Mouse (Mus musculus) right cerebral cortex, postnatal 10 days (tissue): ENCODE measurements around the gene Xylb.

Source experiments
- DNase-seq, 2 experiments: peaks; one replicate each; pipeline ENCODE4 v3.0.0; 2021; ENCODE audit warnings: low spot score in 2 of 2

Xylb gene

DNA sequence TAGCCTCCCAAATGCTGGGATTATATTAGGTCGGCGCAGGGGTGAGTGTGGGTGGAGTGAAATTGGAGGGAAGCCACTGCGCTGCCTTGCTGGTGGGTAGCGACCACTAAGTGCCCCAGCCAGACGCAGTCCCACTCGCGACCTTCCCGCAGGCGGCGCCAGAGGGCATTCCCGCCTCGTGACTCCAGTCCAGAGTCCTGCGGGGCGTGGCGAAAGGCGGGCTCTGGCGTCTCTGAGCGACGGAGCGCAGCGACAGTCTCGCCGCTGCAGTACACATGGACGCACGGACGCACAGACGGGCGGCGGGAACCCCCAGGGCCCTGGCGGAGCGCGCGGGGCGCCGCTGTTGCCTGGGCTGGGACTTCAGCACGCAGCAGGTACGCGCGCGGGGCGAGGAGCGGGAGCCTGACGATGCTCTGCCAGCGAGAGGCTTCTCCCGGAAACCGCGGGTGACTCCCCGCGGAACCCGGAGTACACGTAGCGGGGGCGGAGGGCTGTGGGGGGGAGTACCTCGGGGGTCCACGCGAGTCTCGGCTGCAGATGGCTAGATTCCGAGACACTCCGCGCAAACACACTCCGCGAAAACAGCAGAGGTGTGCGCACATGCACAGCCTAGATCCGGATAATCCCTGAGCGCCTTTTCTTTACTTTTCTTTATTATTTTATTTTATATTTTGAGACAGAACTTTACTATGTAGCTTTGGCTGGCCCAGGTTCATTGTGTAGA, at the start of gene Xylb:
Xylb (plus strand) TSS at position 51 of the 727 bp plus-strand sequence.
- peak; percentile 91 to 93 for DNase-seq

DNA sequence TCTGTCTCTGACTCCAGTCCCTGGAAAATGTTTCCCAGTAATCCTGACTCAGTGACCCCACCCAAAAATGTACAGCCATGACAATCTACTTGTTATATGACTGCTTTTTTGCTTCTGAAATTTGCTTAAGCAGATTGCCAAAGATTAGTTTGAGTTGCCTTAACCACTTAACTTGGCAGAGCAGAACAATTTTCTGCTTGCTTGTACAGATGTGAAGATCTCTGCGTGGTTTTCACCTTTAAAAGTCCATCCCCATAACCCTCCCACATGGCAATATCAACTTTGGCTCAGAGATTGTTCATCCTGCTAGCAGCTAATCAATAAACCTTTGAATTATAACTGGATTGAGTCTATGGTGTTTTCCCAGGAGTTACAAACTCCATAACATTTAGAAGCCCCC, 48.1 kb upstream of the Xylb start:
- DNase-seq, result no peak

DNA sequence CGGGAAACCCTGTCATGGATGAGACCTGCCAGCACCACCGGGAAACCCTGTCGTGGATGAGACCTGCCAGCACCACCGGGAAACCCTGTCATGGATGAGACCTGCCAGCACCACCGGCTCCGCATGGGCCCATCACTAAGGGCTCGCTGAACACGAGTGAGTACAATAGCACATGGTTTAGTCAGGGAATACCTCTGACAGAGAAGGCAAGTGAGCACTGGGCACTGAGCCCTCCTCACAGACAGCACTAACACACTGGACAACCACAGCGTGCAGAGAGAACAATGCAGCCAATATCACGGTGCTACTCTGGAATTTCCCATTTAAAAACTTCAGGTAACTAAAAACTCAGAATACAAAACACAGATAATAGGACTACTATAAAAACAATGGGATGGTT, 44.1 kb upstream of the Xylb start:
- no peak for DNase-seq

DNA sequence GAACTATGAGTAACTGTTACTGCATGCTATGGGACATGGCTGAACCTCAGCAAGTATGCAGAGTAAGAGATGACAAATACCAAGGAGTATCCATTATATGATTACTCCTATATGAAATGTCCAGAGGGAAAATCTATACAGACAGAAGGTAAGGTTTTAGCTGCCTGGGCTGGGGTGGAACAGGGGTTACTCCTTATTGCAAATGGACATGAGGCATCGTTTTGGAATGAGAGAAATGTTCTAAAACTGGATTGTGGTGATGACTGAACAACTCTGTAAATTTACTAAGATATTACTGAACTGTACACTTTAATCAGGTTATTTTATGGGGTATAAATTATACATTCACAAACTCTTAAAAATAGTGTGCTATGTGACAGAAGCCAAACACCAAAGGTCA, 38.3 kb upstream of the Xylb start:
- no peak for DNase-seq

DNA sequence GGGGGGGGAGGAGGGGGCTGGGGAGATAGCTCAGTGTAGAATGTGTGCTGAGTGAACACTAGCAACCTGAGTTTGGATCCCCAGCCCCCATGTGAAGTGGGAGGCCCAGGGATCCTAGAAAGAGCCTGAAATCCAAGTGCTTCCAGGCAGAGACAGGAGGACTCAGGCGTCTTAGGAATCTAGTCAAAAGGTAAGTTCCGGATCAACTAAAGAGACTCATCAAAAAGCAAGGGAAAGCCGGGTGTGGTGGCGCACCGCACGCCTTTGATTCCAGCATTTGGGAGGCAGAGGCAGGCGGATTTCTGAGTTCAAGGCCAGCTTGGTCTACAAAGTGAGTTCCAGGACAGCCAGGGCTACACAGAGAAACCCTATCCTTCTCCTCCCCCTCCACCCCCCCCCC, 36.7 kb upstream of the Xylb start:
- DNase-seq, result no peak

DNA sequence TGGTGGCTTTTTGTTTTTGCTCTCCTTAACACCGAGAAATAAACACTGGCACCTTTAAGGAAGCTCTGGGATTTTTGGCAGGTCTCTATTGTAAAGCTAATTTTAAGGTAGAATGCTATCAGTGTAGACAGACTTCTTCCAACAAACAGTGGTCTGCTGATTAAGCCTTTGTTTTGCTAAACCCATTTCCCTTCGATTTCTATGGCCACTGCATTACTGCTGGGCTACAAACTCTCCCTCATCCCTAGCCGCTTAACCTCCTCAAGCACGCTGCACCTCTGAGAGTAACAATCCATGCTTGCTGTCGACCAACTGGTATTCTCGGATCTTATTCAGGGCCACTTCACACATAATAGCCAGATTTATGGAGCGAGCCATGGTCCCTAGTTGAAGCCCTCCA, 36.2 kb upstream of the Xylb start:
- DNase-seq, result no peak

DNA sequence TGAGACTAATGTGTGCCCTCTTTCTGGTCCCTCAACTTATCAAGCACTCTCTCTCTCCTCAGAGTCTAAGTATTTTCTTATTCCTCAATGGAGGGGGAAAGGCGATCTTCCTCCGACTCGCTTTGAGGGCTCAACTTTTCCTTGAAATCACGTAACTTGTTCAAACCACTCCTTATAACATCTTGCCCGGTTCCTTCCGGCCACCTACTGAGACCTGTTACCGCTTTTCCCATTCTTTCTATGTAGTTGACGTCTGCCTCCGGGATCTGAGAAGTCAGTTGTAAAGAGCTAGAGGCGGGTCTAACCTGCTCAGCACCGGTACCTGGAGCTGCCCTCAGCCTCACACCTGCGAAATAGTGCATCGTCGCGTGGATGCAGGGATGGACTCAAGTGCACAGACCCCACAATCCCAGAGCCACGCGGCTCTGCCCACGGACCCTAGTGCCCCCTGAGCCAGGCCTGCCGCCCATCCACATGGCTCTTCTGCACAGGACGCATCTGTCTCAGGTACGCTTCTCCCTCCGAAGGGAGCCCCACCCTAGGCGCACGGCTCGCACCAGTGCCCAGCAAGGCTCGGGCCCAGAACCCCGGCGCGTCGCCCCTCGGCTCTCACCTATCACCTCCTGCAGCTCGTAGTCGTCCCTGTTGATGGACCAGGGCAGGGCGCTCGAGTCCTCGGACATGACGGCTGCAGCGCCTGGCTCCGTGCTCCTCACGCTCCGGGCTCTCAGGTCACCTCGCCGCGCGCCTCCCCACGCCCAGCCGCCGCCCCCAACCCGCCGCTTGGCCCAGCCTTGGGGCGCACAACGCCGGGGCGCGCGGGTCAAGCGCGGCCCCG, 35.6 kb upstream of the Xylb start:
- DNase-seq, result peak in 1 of 2 experiments; percentile 64

DNA sequence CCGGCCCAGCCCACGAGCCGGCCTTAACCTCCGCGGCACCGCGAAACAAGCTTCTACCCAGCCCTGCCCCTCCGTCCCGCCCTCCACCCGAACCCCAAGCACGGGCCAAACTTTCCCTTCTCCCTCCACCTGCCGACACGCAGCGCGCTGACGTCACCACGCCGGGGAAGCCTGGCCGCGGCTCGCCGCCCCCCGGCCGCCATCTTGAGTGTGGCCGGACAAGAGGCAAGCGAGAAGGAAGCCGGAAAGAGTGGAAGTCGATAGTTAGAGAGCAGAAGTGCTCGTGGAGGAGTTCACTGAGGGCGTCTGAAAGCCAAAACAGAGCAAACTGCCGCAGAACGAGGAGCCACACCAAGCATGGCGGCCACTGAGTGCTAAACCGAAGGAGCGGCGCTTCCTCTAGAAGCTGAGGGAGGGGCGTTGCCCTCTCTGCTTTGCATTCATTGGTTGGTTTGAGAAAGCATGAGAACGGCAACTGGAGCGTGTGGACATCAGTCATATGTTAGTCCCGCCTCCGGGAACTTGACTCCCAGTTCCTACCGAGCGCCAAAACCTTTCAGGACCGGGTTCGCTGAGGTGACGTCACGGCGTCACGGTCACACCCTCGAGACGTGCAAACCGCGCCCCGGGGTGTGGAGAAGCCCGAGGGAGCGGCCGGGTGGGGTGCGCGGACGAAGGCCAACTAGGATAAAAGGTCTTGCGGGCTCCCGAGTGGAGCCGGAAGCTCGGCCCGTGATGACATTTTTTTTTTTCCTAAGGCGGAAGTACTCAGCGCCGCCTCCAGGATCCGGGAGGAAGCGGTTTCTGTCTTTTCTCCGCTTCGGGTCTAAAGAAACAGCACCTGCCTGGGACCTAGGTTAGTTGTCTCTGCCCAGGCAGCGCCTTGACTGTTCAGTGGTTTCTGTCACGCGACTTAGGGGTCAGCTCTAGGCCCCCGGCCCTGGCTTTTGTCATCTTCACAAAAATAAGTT, 34.6 kb upstream of the Xylb start, which contains the start of gene Oxsr1:
Oxsr1 (minus strand) TSS at position 139 of the 971 bp plus-strand sequence.
- peak; percentile 99 for DNase-seq

DNA sequence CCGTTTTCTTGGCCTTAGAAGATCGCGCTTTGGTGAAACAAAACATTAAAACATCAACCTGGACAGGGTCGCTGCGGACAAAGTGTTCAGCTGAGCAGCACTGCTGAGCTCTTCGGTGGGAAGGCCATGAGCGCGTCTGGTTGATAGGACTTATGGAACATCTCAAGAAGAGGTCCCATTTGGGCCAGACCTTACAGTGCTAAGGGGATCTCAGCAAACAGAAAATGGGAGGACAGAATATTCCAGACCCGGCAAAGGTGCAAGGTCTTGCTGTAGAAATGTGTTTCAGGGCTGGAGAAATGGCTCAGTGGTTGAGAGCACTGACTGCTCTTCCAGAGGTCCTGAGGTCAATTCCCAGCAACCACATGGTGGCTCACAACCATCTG, 33.9 kb upstream of the Xylb start:
- no peak for DNase-seq

DNA sequence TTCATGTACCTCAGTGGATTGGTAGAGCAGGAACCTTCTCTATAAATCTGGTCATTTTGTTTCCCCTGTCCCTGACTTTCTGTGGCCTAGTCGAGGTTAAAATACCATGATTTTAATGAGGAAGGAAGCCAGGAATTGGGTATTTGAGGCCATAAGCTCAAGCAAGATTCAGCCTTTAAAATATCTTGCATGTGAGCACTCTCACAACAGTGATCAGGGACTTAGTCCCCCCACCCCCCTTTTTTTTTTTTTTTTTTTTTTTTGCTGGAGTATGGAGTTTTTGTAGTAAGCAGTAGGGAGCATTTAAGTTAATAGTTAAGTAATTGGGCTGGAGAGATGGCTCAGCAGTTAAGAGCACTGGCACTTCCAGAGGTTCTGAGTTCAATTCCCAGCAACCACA, 33.1 kb upstream of the Xylb start:
- DNase-seq, result no peak

DNA sequence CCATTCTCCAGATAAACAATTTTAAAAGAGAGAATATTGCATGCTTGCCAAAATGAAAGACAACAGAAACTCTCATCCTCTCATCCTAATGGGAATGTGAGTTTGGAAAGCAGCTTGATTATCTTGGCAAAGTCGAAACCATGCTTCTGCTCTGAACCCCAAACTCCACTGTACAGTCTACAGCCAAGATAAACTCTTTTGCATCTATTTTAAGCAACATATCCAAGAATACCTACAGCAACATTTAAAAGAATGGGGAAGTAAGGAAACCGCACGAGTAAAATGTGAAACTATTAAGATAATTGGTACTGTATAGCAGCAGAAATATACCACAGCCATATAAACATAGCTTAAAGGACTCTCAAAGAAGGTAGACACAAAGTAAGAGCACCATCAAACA, 28.7 kb upstream of the Xylb start:
- DNase-seq, result no peak

DNA sequence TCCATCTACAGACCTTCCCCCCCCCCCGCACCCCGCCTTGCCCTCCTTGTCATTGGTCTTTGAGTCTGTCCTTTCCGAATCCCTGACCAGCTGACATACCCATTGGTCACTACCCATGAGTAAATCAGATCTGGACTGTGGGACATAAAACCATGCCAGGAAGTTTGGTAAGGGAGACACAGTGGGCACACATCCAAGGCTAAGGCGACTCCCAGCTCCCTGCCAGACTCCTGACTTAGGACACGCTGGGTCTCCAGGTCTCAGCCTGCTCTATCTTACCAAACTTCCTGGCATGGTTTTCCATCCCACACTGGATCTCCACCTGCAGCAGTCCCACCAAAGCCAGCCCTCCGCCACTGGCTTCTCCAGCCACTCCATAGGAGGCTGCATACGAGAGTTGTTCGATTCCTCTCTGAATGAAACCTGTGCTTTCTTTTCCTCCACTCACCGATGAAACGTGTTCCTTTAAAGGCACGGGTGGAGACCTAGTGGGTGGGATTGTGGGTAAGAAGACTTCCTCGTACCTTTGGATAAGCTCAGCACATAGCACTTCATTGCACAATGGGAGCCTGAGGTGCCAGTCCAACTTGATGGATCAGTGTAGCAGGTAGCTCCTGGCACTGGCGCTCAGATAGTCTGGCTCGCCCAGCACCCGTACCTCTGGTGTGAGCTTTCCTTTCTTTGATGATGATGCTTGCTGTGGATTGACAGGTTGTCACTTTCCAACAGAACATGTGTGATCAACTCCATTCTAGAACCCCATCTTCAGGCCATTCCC, 26.8 kb upstream of the Xylb start:
- DNase-seq, result no peak

DNA sequence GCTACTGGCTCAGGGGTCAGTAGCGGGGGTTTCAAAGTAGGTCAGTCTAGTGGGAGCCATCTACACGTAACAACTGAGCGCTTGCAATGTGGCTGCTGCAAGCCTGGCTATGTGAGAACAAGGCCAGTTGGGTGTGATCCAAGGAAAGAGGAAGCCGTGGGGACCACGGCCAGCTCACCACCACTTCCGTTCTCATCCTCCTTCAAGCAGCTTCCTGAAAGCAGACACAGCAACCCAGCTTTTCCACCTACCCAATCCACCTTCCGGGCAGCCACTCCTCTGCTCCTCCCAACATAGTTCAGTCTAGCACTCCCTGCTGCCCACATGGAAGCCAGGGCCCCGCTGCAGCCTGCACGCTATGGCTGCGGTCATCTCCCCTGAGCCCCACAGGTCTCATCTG, 22.9 kb upstream of the Xylb start:
- DNase-seq, result peak; percentile 55 to 61

DNA sequence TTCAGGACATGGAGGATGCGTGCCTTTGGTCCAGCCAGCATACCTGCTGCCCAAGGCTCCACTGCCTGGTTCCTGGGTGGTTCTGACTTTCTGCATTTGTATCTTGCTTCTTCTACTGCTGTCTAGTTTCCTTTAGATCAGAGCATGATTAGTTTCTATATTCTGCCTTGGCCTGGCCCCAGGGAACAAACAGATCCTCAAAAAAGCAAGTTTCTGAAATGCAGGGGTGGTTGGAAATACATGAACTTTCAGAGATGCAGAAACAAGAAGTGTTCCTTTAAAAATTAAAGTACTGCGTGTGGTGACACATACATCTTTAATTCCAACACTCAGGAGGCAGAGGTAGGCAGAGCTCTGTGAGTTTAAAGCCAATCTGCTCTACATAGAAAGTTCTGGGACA, 22.3 kb upstream of the Xylb start:
- DNase-seq, result no peak

DNA sequence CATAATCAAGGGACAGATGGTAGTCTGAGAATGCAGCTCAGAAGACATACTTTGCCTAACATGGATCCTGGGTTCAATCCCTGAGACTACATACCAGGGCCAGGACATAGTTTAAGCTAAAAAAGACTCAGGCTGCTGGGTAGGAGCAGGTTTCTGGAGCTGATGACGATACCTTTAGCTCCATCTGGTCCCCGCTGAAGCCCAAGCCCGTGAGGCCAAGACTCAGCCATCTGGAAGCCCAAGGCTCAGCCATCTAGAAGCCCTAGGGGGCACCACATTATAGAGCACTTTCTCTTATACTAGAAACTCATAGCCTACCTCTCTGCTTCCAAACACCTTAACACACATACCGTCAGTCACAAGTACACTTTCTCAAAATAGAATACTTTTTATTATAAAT, 21.6 kb upstream of the Xylb start:
- DNase-seq, result no peak

DNA sequence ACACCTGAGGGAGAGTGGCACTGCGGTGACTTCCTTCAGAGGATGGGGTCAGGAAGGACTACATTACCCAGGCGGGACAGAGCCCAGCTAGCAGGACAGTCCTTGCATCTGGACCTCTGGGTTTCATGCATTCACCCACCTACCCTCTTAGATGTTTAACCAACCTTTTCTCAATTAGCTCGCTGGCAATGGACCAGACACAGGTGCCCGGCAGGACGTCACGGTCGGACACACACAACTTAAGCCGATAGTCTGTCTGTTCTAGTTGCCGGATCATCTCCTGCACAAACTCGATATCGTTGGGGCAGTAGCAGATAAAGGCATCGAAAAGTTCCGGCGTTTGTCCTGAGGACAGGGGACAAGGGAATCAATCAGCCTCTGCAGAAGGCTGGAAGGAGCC, 19.3 kb upstream of the Xylb start:
- no peak for DNase-seq

DNA sequence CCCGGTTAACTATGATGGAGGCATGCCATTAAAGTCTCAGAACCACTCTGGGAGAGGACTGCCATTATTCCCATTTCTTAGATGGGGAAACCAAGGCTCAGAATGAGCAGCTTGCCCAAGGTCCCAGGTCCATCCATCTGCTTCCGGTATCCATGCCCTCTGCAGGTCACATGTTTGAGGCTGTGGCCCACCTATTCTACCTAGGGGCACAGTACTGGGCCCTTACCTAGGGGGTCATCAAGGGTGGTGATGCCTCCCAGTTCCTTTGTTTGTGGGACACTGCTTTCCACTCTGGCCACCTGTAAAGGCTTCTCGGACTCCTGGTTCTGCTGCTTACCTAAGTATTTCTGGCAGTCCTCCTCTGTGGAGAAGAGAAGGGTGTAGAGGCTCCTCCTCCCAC, 18.8 kb upstream of the Xylb start:
- DNase-seq, result no peak

DNA sequence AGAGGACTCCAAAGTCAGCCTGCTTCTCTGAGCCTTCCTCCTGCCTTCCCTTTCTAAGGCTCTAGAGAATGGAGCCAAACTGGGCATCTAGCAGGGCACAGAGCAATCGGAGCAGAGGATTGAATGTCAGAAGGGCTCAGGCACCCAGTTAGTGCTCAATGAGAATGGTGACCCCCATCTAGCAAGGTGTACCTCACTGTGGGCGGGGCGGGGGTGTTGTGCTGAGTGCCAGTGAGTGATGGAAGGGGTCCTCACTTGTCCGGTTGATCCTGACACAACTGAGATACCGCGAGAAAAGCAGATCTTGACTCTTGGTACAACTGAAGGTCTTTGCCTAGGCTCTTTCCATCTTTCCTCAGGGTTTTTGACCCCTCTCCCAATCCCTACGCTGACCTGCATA, 18.1 kb upstream of the Xylb start:
- DNase-seq, result no peak

DNA sequence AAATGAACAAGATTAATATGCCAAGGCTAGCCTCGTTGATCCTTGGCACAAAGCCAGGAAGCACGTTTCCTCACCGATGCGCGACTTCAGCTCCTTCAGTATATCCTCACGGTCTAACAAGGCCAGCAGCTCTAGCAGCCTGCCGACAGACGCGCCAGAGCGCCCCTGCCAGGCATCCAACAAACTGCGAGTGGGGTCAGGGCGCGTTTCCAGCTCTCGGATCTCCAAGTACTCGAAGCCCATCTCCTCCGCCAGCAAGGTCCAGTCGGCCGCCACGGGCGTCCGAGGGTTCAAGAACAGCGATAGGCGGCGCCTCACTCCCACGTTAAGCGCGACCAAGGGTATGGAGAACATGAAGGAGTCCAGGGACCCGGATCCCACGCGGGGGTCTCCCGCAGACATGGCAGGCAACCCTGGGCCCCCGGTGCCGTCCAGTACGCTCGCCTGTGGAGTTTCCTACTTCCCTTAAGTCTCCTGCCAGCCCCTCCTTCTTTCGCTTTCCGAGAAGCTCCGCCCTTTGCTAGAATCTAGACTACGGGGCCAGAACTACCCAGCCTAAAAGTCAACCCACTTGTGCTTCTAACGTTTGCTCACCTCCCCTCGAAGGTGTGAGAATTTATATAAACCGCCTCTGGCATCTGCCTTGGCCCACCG, 17.5 kb upstream of the Xylb start, which contains the start of gene Acaa1a:
Acaa1a (plus strand) TSS at position 119 of the 654 bp plus-strand sequence.
- DNase-seq, result peak; percentile 75 to 80

DNA sequence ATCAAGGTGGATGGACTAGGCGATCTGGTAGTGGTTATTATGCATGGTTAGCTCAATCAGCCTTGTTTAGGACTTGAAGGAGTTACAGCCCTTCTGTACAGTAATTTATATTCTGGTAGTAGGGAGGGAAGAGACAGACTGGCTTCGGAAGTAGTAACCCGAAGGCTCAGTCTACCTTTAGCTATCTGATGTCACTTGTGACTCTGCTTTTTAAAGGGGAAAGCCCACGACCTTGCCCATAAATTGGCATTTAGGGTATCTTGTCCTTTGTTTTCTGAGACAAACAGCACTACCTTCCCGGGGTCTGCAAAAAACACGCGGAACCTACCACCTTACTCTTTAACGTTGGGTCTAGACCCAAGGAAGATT, 17.0 kb upstream of the Xylb start:
- no peak for DNase-seq
